14 mouse cellular contexts compared by ENCODE assay signal in the genomic region with DNA sequence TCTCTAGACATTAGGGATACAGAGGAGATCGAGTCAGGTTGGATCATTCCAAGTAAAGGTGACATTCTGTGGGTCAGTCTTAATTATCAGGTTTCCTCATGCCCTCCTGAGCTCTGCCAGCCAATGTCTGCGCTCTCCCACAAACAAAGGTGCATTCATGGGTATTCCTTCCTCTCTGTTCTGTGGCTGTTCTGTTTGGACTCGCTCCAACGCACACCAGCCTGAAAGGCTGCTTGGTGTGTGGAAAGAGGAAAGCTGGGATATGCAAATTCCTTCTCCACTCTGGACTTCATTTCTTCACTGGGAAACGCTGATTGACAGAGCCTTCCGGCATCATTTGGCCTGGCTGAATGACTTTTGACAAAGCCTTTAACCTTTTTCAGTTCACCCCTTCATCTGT. TPM values are rescaled to one million over a fixed set of nuclear protein-coding genes. Genes with fewer than 3 reads are reported as not detected.
DNase-seq lines count a peak whose midpoint lies in the region; ATAC-seq and TF ChIP-seq lines count a peak whose summit lies in the region.
"Had no signal": no experiment of that assay in that cellular context is flagged by ENCODE, and none has a peak within 500 bp of the region (broad histone marks: within the 10 kb centered on the region; RNA-seq: fewer than 3 reads in every experiment).

No protein-coding gene starts in this region.

- H3K36me3 ChIP-seq in neural tube, embryonic 13.5 days = peaks cover 33% of the 10 kb centered on the region
- H3K36me3 ChIP-seq in forebrain, embryonic 16.5 days (ENCODE audit: control insufficient read depth, insufficient read depth) = peaks cover 7% of the 10 kb centered on the region
- peaks cover 35% of the 10 kb centered on the region for H3K36me3 ChIP-seq in small intestine, adult 2 months (ENCODE audit: control insufficient read depth, insufficient read depth, low read length)

- H3K4me1 ChIP-seq in neural tube, embryonic 13.5 days (replicated peaks) = no peaks in the 10 kb centered on the region
- H3K4me1 ChIP-seq in forebrain, embryonic 16.5 days (replicated peaks; ENCODE audit: control insufficient read depth, insufficient read depth, low read length) = peaks cover 6% of the 10 kb centered on the region; the same call in 1 of the 2 replicates
- peaks cover 26% of the 10 kb centered on the region; the same call in 1 of the 2 replicates for H3K4me1 ChIP-seq in small intestine, adult 2 months (ENCODE audit: control insufficient read depth, insufficient read depth, insufficient read length, low read length)

- ATAC-seq in neural tube, embryonic 13.5 days (ENCODE audit: low read depth) = no peak
- peak; percentile 46; the same call in 1 of the 2 replicates for ATAC-seq in forebrain, embryonic 16.5 days

- no peak for TF ChIP-seq POLR2A in small intestine, adult 2 months (IDR thresholded peaks at IDR 0.05; ENCODE audit: low read depth, low read length)

- H3K27ac ChIP-seq in neural tube, embryonic 13.5 days (replicated peaks) = peak overlapping the region; percentile 54; the same call in 1 of the 2 replicates
- H3K27ac ChIP-seq in forebrain, embryonic 16.5 days (ENCODE audit: low read length) = no peak overlapping the region
- peak overlapping the region; percentile 76 for H3K27ac ChIP-seq in small intestine, adult 2 months (ENCODE audit: insufficient read depth, low read depth, low read length)
- H3K27ac ChIP-seq: heart, embryonic 15.5 days had no signal

- no peak for TF ChIP-seq CTCF in small intestine, adult 2 months (IDR thresholded peaks at IDR 0.05; ENCODE audit: extremely low read depth, insufficient read length, insufficient replicate concordance, low read depth, low read length)

- peak; percentile 78 for DNase-seq in heart, adult 11 months
- no peak for DNase-seq in heart, adult 9 months (ENCODE audit: low spot score in 2 of 2)
- no peak for DNase-seq in neural tube, embryonic 10.5 days (ENCODE audit: extremely low spot score, low spot score)
- no peak for DNase-seq in adrenal gland, adult 18-20 months (ENCODE audit: low spot score in 2 of 2)
- DNase-seq in gastrocnemius, postnatal 36 days = no peak
- DNase-seq: adrenal gland, postnatal 25 days; cerebellum, adult 11 months; embryo, embryonic 11 days; thymus, postnatal 36 days had no signal

- no peak overlapping the region for H3K9ac ChIP-seq in neural tube, embryonic 13.5 days
- no peak overlapping the region for H3K9ac ChIP-seq in forebrain, embryonic 16.5 days (replicated peaks; ENCODE audit: low read depth, low read length)
- H3K9ac ChIP-seq: heart, embryonic 15.5 days had no signal

- H3K4me2 ChIP-seq in neural tube, embryonic 13.5 days = no peak overlapping the region
- H3K4me2 ChIP-seq in forebrain, embryonic 16.5 days (ENCODE audit: low read length) = no peak overlapping the region
- H3K4me2 ChIP-seq: heart, embryonic 15.5 days; midbrain, embryonic 11.5 days had no signal

- H3K27me3 ChIP-seq in neural tube, embryonic 13.5 days = no peaks in the 10 kb centered on the region
- H3K27me3 ChIP-seq in forebrain, embryonic 16.5 days (replicated peaks; ENCODE audit: control insufficient read depth, insufficient read depth, low read length) = no peaks in the 10 kb centered on the region
- no peaks in the 10 kb centered on the region for H3K27me3 ChIP-seq in small intestine, adult 2 months (ENCODE audit: control insufficient read depth, insufficient read depth, low read length)
- H3K27me3 ChIP-seq: heart, embryonic 15.5 days had no signal

- WGBS in neural tube, embryonic 13.5 days = 53% methylated on average over 6 of the region's 6 CpGs
- 11% methylated on average over 6 of the region's 6 CpGs for WGBS in forebrain, embryonic 16.5 days
- WGBS in small intestine, adult 2 months = 27% methylated on average over 6 of the region's 6 CpGs

- no peak overlapping the region for H3K4me3 ChIP-seq in neural tube, embryonic 13.5 days
- no peak overlapping the region for H3K4me3 ChIP-seq in forebrain, embryonic 16.5 days (replicated peaks; ENCODE audit: low read length)
- H3K4me3 ChIP-seq in small intestine, adult 2 months (ENCODE audit: low read depth, low read length) = no peak overlapping the region
- H3K4me3 ChIP-seq: heart, embryonic 15.5 days had no signal

- H3K9me3 ChIP-seq in neural tube, embryonic 13.5 days = no peaks in the 10 kb centered on the region
- H3K9me3 ChIP-seq in forebrain, embryonic 16.5 days (ENCODE audit: control insufficient read depth, low read length) = no peaks in the 10 kb centered on the region
- H3K9me3 ChIP-seq: heart, embryonic 15.5 days had no signal

- intact Hi-C loops in gastrocnemius, postnatal 36 days (cut with DNase I) = no loop called here

RNA-seq across cellular contexts. Expression of a gene that starts 6.5 kb away (rescaled TPM):
- polyA plus RNA-seq in neural tube, embryonic 13.5 days (2015; fragmentation: Nextera tagmentation; extraction: Ambion mirVana) = 3.6 and 3.8 TPM in 2 replicates
- polyA plus RNA-seq in forebrain, embryonic 16.5 days (2015; fragmentation: Nextera tagmentation; extraction: Ambion mirVana) = 2.2 and 2.5 TPM in 2 replicates
- 44.3 and 123 TPM in 2 replicates for polyA plus RNA-seq in small intestine, adult 2 months (2012; rRNA removed)
- total RNA-seq in adrenal gland, adult 18-20 months (2021) = 10 to 100 TPM; 30.0 to 38.8 TPM
- 10 to 100 TPM in 1 of 2 experiments, 1 to 10 TPM in 1; 9.1 to 13.0 TPM for total RNA-seq in gastrocnemius, postnatal 36 days (2021)

RNA-seq across cellular contexts. Expression of a gene that starts 10.1 kb away (rescaled TPM):
- polyA plus RNA-seq in neural tube, embryonic 13.5 days (2015; fragmentation: Nextera tagmentation; extraction: Ambion mirVana) = 80.5 and 83.0 TPM in 2 replicates
- polyA plus RNA-seq in forebrain, embryonic 16.5 days (2015; fragmentation: Nextera tagmentation; extraction: Ambion mirVana) = 91.6 and 95.8 TPM in 2 replicates
- polyA plus RNA-seq in small intestine, adult 2 months (2012; rRNA removed) = 18.5 and 28.1 TPM in 2 replicates
- 10 to 100 TPM in 1 of 2 experiments, 1 to 10 TPM in 1; 9.8 to 14.9 TPM for total RNA-seq in adrenal gland, adult 18-20 months (2021)
- total RNA-seq in gastrocnemius, postnatal 36 days (2021) = 1 to 10 TPM; 2.8 to 3.0 TPM

RNA-seq across cellular contexts. Expression of a gene that starts 11.3 kb away (rescaled TPM):
- 72.6 and 75.8 TPM in 2 replicates for polyA plus RNA-seq in neural tube, embryonic 13.5 days (2015; fragmentation: Nextera tagmentation; extraction: Ambion mirVana)
- polyA plus RNA-seq in forebrain, embryonic 16.5 days (2015; fragmentation: Nextera tagmentation; extraction: Ambion mirVana) = 65.5 and 79.5 TPM in 2 replicates
- polyA plus RNA-seq in small intestine, adult 2 months (2012; rRNA removed) = 92.5 and 272 TPM in 2 replicates
- 100 to 1,000 TPM; 126 TPM for total RNA-seq in adrenal gland, adult 18-20 months (2021)
- total RNA-seq in gastrocnemius, postnatal 36 days (2021) = 10 to 100 TPM; 11.5 to 12.3 TPM

RNA-seq across cellular contexts. Expression of a gene that starts 12.6 kb away (rescaled TPM):
- 303 and 315 TPM in 2 replicates for polyA plus RNA-seq in neural tube, embryonic 13.5 days (2015; fragmentation: Nextera tagmentation; extraction: Ambion mirVana)
- polyA plus RNA-seq in forebrain, embryonic 16.5 days (2015; fragmentation: Nextera tagmentation; extraction: Ambion mirVana) = 219 and 239 TPM in 2 replicates
- polyA plus RNA-seq in small intestine, adult 2 months (2012; rRNA removed) = 178 and 244 TPM in 2 replicates
- 10 to 100 TPM; 68.8 to 83.9 TPM for total RNA-seq in adrenal gland, adult 18-20 months (2021)
- 10 to 100 TPM; 35.1 to 42.1 TPM for total RNA-seq in gastrocnemius, postnatal 36 days (2021)

RNA-seq across cellular contexts. Expression of a gene that starts 29.6 kb away (rescaled TPM):
- polyA plus RNA-seq in neural tube, embryonic 13.5 days (2015; fragmentation: Nextera tagmentation; extraction: Ambion mirVana) = 3.3 and 4.3 TPM in 2 replicates
- polyA plus RNA-seq in forebrain, embryonic 16.5 days (2015; fragmentation: Nextera tagmentation; extraction: Ambion mirVana) = 2.0 TPM in 2 replicates
- 0.51 and 0.89 TPM in 2 replicates for polyA plus RNA-seq in small intestine, adult 2 months (2012; rRNA removed)
- 1 to 10 TPM; 6.1 TPM for total RNA-seq in adrenal gland, adult 18-20 months (2021)
- total RNA-seq in gastrocnemius, postnatal 36 days (2021) = 100 to 1,000 TPM in 1 of 2 experiments, 10 to 100 TPM in 1; 83.5 to 111 TPM
